9 mouse cellular contexts compared by ENCODE assay signal in the genomic region with DNA sequence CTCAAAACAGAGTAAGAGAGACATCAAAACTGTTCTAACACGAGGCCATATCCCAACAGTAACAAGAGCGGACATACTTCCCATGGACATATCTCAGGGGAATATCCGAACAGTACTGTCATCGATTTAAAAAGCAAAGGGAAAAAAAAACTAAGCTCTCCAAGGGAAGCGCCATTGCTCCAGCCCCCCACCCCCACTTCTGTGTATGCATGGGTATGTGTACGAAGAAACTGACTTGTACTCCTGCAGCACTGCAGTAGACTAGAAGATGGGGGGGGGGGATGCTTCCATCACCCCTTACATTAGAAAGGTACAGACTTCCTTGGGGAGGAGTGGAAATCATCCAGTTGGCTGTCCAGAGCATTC. TPM values are rescaled to one million over a fixed set of nuclear protein-coding genes. Genes with fewer than 3 reads are reported as not detected.
DNase-seq lines count a peak whose midpoint lies in the region; ATAC-seq and TF ChIP-seq lines count a peak whose summit lies in the region.
"Had no signal": no experiment of that assay in that cellular context is flagged by ENCODE, and none has a peak within 500 bp of the region (broad histone marks: within the 10 kb centered on the region; RNA-seq: fewer than 3 reads in every experiment).

No protein-coding gene starts in this region.

- H3K4me1 ChIP-seq in heart, embryonic 13.5 days, result peaks cover 27% of the 10 kb centered on the region
- H3K4me1 ChIP-seq in CH12.LX (ENCODE audit: control insufficient read depth in 1 of 2, insufficient read depth in 2 of 2), result peaks cover 2 to 37% of the 10 kb centered on the region in 2 experiments; a peak in 2 of 4 replicates
- H3K4me1 ChIP-seq in forebrain, embryonic 12.5 days, result peaks cover 19% of the 10 kb centered on the region
- H3K4me1 ChIP-seq in liver, embryonic 14.5 days (replicated peaks; ENCODE audit: control insufficient read depth in 2 of 2, insufficient read depth in 2 of 2, low read length in 1 of 2), result peaks cover 5 to 12% of the 10 kb centered on the region in 2 experiments; a peak in 3 of 4 replicates

- in situ Hi-C loops in CH12.LX (cut with MboI; ENCODE audit: low pct_ligation_motif_present, low pct_unique_long_range_greater_than_20kb, low sequenced_read_pairs), result no loop called here

- dilution Hi-C loops in CH12.LX (cut with MboI; ENCODE audit: extremely low pct_ligation_motif_present, extremely low pct_unique_long_range_greater_than_20kb, low sequenced_read_pairs), result no loop called here

- WGBS in heart, embryonic 13.5 days, result 3% methylated on average over 6 of the region's 6 CpGs
- 7% methylated on average over 6 of the region's 6 CpGs for WGBS in forebrain, embryonic 12.5 days
- WGBS in liver, embryonic 14.5 days (ENCODE audit: insufficient replicate concordance), result 14% methylated on average over 6 of the region's 6 CpGs

- no peak for DNase-seq in heart, postnatal 4 days
- DNase-seq in CH12.LX (ENCODE audit: extremely low read depth), result peak; percentile 35
- DNase-seq in liver, embryonic 14.5 days (ENCODE audit: low read depth in 3 of 3, low spot score in 3 of 3), result no peak
- DNase-seq in adrenal gland, postnatal 10 days, result no peak

- no peak for TF ChIP-seq CTCF in CH12.LX (conservative IDR thresholded peaks at IDR 0.05 in 1 of 2, IDR thresholded peaks at IDR 0.05 in 1 of 2; ENCODE audit: low read depth in 2 of 2, low read length in 2 of 2)
- no peak for TF ChIP-seq CTCF in liver, embryonic 14.5 days (IDR thresholded peaks at IDR 0.05; ENCODE audit: low read depth)

- no peaks in the 10 kb centered on the region for H3K27me3 ChIP-seq in heart, embryonic 13.5 days (replicated peaks)
- H3K27me3 ChIP-seq in CH12.LX (replicated peaks), result no peaks in the 10 kb centered on the region
- H3K27me3 ChIP-seq in forebrain, embryonic 12.5 days, result no peaks in the 10 kb centered on the region
- H3K27me3 ChIP-seq in liver, embryonic 14.5 days (ENCODE audit: control insufficient read depth, insufficient read depth, low read length), result no peaks in the 10 kb centered on the region
- H3K27me3 ChIP-seq: Patski had no signal

- no peak for TF ChIP-seq POLR2A in CH12.LX (IDR thresholded peaks at IDR 0.05; ENCODE audit: low read depth, low read length)

- H3K9me3 ChIP-seq in heart, embryonic 13.5 days, result no peaks in the 10 kb centered on the region
- H3K9me3 ChIP-seq in CH12.LX (replicated peaks; ENCODE audit: low read length), result no peaks in the 10 kb centered on the region
- H3K9me3 ChIP-seq in forebrain, embryonic 12.5 days, result no peaks in the 10 kb centered on the region
- no peaks in the 10 kb centered on the region for H3K9me3 ChIP-seq in liver, embryonic 14.5 days (ENCODE audit: control insufficient read depth, low read length)

- H3K9ac ChIP-seq in heart, embryonic 13.5 days, result peak overlapping the region; percentile 100
- H3K9ac ChIP-seq in CH12.LX (ENCODE audit: insufficient read depth, low read depth), result peak overlapping the region; percentile 98
- H3K9ac ChIP-seq in forebrain, embryonic 12.5 days, result peak overlapping the region; percentile 99
- H3K9ac ChIP-seq in liver, embryonic 14.5 days (replicated peaks), result peak overlapping the region; percentile 84

- TF ChIP-seq EP300 in CH12.LX (IDR thresholded peaks at IDR 0.05; ENCODE audit: low read length), result no peak
- TF ChIP-seq EP300 in liver, embryonic 14.5 days (IDR thresholded peaks at IDR 0.05; ENCODE audit: low read depth), result no peak

- no peak for ATAC-seq in heart, embryonic 13.5 days (ENCODE audit: extremely low read depth, insufficient number of reproducible peaks, low FRiP score, low TSS enrichment)
- no peak for ATAC-seq in forebrain, embryonic 12.5 days (ENCODE audit: low FRiP score)
- ATAC-seq in liver, embryonic 14.5 days (ENCODE audit: insufficient read depth), result no peak
- no peak for ATAC-seq in frontal cortex, adult (ENCODE audit: low TSS enrichment)
- no peak for ATAC-seq in inflammation-experienced regulatory T-cells, adult 6 months

- H3K27ac ChIP-seq in heart, embryonic 13.5 days (replicated peaks), result peak overlapping the region; percentile 98
- 0 out of 2 replicates have a peak overlapping the region, but pooled peaks have one; percentile 53 for H3K27ac ChIP-seq in CH12.LX (ENCODE audit: insufficient read depth, low read depth)
- peak overlapping the region; percentile 98; the same call in 1 of the 2 replicates for H3K27ac ChIP-seq in forebrain, embryonic 12.5 days
- H3K27ac ChIP-seq in liver, embryonic 14.5 days, result no peak overlapping the region

- no peak for TF ChIP-seq RAD21 in CH12.LX (IDR thresholded peaks at IDR 0.05; ENCODE audit: low read depth, low read length)

- peak overlapping the region; percentile 99 for H3K4me3 ChIP-seq in heart, embryonic 13.5 days
- H3K4me3 ChIP-seq in CH12.LX (replicated peaks in 1 of 3; ENCODE audit: low read depth in 2 of 3, low read length in 2 of 3, poor library complexity in 1 of 3), result peak overlapping the region; percentile 84 to 95 (median 89)
- peak overlapping the region; percentile 93 for H3K4me3 ChIP-seq in forebrain, embryonic 12.5 days (replicated peaks)
- peak overlapping the region; percentile 65 to 71 for H3K4me3 ChIP-seq in liver, embryonic 14.5 days (ENCODE audit: insufficient read depth in 1 of 2, low read depth in 2 of 2, low read length in 2 of 2)

- peaks cover 16% of the 10 kb centered on the region for H3K36me3 ChIP-seq in heart, embryonic 13.5 days
- H3K36me3 ChIP-seq in CH12.LX (replicated peaks in 1 of 2; ENCODE audit: control insufficient read depth in 1 of 2, insufficient read depth in 1 of 2, low read length in 1 of 2), result peaks cover 11 to 19% of the 10 kb centered on the region in 2 experiments
- peaks cover 4% of the 10 kb centered on the region; the same call in 1 of the 2 replicates for H3K36me3 ChIP-seq in forebrain, embryonic 12.5 days (replicated peaks)
- no peaks in the 10 kb centered on the region for H3K36me3 ChIP-seq in liver, embryonic 14.5 days (replicated peaks; ENCODE audit: control insufficient read depth, insufficient read depth, low read depth)

- H3K4me2 ChIP-seq in heart, embryonic 13.5 days, result peak overlapping the region; percentile 94
- H3K4me2 ChIP-seq in CH12.LX (ENCODE audit: insufficient read depth, low read depth, poor library complexity, severe bottlenecking), result peak overlapping the region; percentile 100
- peak overlapping the region; percentile 75 for H3K4me2 ChIP-seq in forebrain, embryonic 12.5 days
- peak overlapping the region; percentile 91 for H3K4me2 ChIP-seq in liver, embryonic 14.5 days (ENCODE audit: low read depth)

- peaks cover 45% of the 10 kb centered on the region for H3K79me2 ChIP-seq in CH12.LX (replicated peaks; ENCODE audit: control insufficient read depth, extremely low read depth, insufficient read depth, poor library complexity, severe bottlenecking)

TF ChIP-seq in CH12.LX, 34 proteins besides CTCF, POLR2A, EP300 and RAD21:
- TF ChIP-seq UBTF (IDR thresholded peaks at IDR 0.05; ENCODE audit: low read depth, low read length) (no peak), BHLHE40 (IDR thresholded peaks at IDR 0.05; ENCODE audit: low read depth, low read length) (no peak), NELFE (IDR thresholded peaks at IDR 0.05; ENCODE audit: low read depth, low read length) (no peak), KAT2A (IDR thresholded peaks at IDR 0.05; ENCODE audit: insufficient replicate concordance, low read length) (no peak), HCFC1 (IDR thresholded peaks at IDR 0.05; ENCODE audit: low read depth, low read length) (no peak), PAX5 (IDR thresholded peaks at IDR 0.05; ENCODE audit: low read length) (no peak), POLR2AphosphoS2 (IDR thresholded peaks at IDR 0.05; ENCODE audit: low read depth, low read length) (no peak), JUN (IDR thresholded peaks at IDR 0.05; ENCODE audit: insufficient read depth, low read depth, low read length) (no peak), ZMIZ1 (IDR thresholded peaks at IDR 0.05; ENCODE audit: low read depth, low read length) (no peak), MXI1 (IDR thresholded peaks at IDR 0.05; ENCODE audit: low read depth, low read length) (no peak), ZC3H11A (IDR thresholded peaks at IDR 0.05; ENCODE audit: low read depth, low read length) (no peak), E2F4 (IDR thresholded peaks at IDR 0.05; ENCODE audit: insufficient replicate concordance, low read depth, low read length) (no peak), USF1 (IDR thresholded peaks at IDR 0.05; ENCODE audit: low read depth, low read length) (no peak), ZNF384 (IDR thresholded peaks at IDR 0.05; ENCODE audit: low read depth, low read length) (no peak; the same call in 1 of the 2 replicates), SIN3A (IDR thresholded peaks at IDR 0.05; ENCODE audit: low read length) (no peak), TCF12 (IDR thresholded peaks at IDR 0.05; ENCODE audit: low read depth, low read length) (no peak), MAFK (IDR thresholded peaks at IDR 0.05; ENCODE audit: insufficient replicate concordance, low read length) (no peak), RCOR1 (conservative IDR thresholded peaks at IDR 0.05; ENCODE audit: low read depth, low read length) (no peak), USF2 (conservative IDR thresholded peaks at IDR 0.05; ENCODE audit: low read depth, low read length) (no peak)

RNA-seq across cellular contexts. Expression of a gene that starts 1.2 kb away (rescaled TPM):
- 10.1 and 11.8 TPM in 2 replicates for polyA plus RNA-seq in heart, embryonic 13.5 days (2015; fragmentation: Nextera tagmentation; extraction: Ambion mirVana)
- total RNA-seq in heart, postnatal 4 days (2021), result 10 to 100 TPM; 62.0 to 62.8 TPM
- 8.9 and 10.9 TPM in 2 replicates for total RNA-seq in CH12.LX (2012; rRNA removed)
- 13.7 and 15.7 TPM in 2 replicates for total RNA-seq in CH12.LX (2014; rRNA removed)
- polyA plus RNA-seq in CH12.LX (2012; ENCODE audit: insufficient read length, low read depth), result 9.7 and 11.6 TPM in 2 replicates
- polyA plus RNA-seq in forebrain, embryonic 12.5 days (2016; fragmentation: Nextera tagmentation; extraction: Ambion mirVana), result 27.7 and 28.5 TPM in 2 replicates
- 2.5 and 3.3 TPM in 2 replicates for polyA plus RNA-seq in liver, embryonic 14.5 days (2012; rRNA removed)
- polyA plus RNA-seq in liver, embryonic 14.5 days (2014; fragmentation: Nextera tagmentation; extraction: Ambion mirVana), result 4.0 and 5.1 TPM in 2 replicates
- polyA plus RNA-seq in inflammation-experienced regulatory T-cells, adult 6 months (2017; shearing (Covaris generic)), result 10 to 100 TPM; 14.8 to 21.5 (median 19.8) TPM
- total RNA-seq in adrenal gland, postnatal 10 days (2021), result 10 to 100 TPM; 45.4 to 52.4 TPM
